ENCODE assay signal across 8 mouse cellular contexts in the genomic region with DNA sequence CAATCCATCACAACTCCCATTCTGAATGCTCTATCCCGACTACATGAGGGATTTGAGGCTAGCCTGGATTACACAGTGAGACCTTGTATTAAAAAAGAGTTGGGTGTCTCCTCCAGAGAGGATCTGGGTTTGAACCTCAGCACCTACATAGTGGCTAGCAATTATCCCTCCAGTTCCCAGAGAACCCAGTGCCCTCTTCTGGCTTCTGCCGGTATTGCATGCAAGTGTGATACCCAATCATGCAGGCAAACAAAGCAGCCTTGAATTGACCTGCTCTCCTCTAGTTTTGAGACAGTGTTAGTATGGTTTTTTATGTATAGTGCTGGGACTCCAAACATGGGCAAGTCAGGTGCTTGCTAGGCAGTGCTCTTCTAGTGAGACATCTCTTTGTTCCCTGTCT. TPM values are rescaled to one million over a fixed set of nuclear protein-coding genes. Genes with fewer than 3 reads are reported as not detected.
DNase-seq lines count a peak whose midpoint lies in the region; ATAC-seq lines count a peak whose summit lies in the region.

No protein-coding gene starts in this region.

- peaks cover 18% of the 10 kb centered on the region for H3K4me1 ChIP-seq in forebrain, embryonic 11.5 days (replicated peaks; ENCODE audit: control insufficient read depth, insufficient read depth, low read length)
- peaks cover 17% of the 10 kb centered on the region for H3K4me1 ChIP-seq in forebrain, embryonic 16.5 days (replicated peaks; ENCODE audit: control insufficient read depth, insufficient read depth, low read length)
- H3K4me1 ChIP-seq in embryonic facial prominence, embryonic 11.5 days (ENCODE audit: control insufficient read depth, insufficient read depth, low read length) = peaks cover 9% of the 10 kb centered on the region
- peaks cover 32% of the 10 kb centered on the region for H3K4me1 ChIP-seq in hindbrain, embryonic 12.5 days
- H3K4me1 ChIP-seq in midbrain, embryonic 14.5 days (ENCODE audit: control insufficient read depth, insufficient read depth, low read length) = peaks cover 14% of the 10 kb centered on the region
- peaks cover 30% of the 10 kb centered on the region for H3K4me1 ChIP-seq in stomach, embryonic 14.5 days (ENCODE audit: control insufficient read depth, insufficient read depth, low read length)

- H3K9me3 ChIP-seq in forebrain, embryonic 11.5 days (ENCODE audit: control insufficient read depth, low read length) = no peaks in the 10 kb centered on the region
- no peaks in the 10 kb centered on the region for H3K9me3 ChIP-seq in forebrain, embryonic 16.5 days (ENCODE audit: control insufficient read depth, low read length)
- no peaks in the 10 kb centered on the region for H3K9me3 ChIP-seq in embryonic facial prominence, embryonic 11.5 days (replicated peaks; ENCODE audit: control insufficient read depth, low read length)
- no peaks in the 10 kb centered on the region for H3K9me3 ChIP-seq in hindbrain, embryonic 12.5 days (replicated peaks)
- no peaks in the 10 kb centered on the region for H3K9me3 ChIP-seq in midbrain, embryonic 14.5 days (ENCODE audit: control insufficient read depth, low read length)
- H3K9me3 ChIP-seq in stomach, embryonic 14.5 days (ENCODE audit: control insufficient read depth, low read depth, low read length) = no peaks in the 10 kb centered on the region

- H3K36me3 ChIP-seq in forebrain, embryonic 11.5 days (ENCODE audit: control insufficient read depth, insufficient read depth, low read length) = no peaks in the 10 kb centered on the region
- no peaks in the 10 kb centered on the region for H3K36me3 ChIP-seq in forebrain, embryonic 16.5 days (ENCODE audit: control insufficient read depth, insufficient read depth)
- H3K36me3 ChIP-seq in embryonic facial prominence, embryonic 11.5 days (replicated peaks; ENCODE audit: control insufficient read depth, insufficient read depth, low read depth, low read length) = no peaks in the 10 kb centered on the region; the same call in 1 of the 2 replicates
- no peaks in the 10 kb centered on the region for H3K36me3 ChIP-seq in hindbrain, embryonic 12.5 days
- no peaks in the 10 kb centered on the region for H3K36me3 ChIP-seq in midbrain, embryonic 14.5 days (ENCODE audit: control insufficient read depth, insufficient read depth, low read length)
- no peaks in the 10 kb centered on the region for H3K36me3 ChIP-seq in stomach, embryonic 14.5 days (ENCODE audit: control insufficient read depth, insufficient read depth, low read length)

- peaks cover under 1% of the 10 kb centered on the region; the same call in 1 of the 2 replicates for H3K27me3 ChIP-seq in forebrain, embryonic 11.5 days (ENCODE audit: control insufficient read depth, insufficient read depth, low read length)
- no peaks in the 10 kb centered on the region for H3K27me3 ChIP-seq in forebrain, embryonic 16.5 days (replicated peaks; ENCODE audit: control insufficient read depth, insufficient read depth, low read length)
- no peaks in the 10 kb centered on the region for H3K27me3 ChIP-seq in embryonic facial prominence, embryonic 11.5 days (ENCODE audit: control insufficient read depth, insufficient read depth, low read length)
- peaks cover 5% of the 10 kb centered on the region; the same call in 1 of the 2 replicates for H3K27me3 ChIP-seq in hindbrain, embryonic 12.5 days
- H3K27me3 ChIP-seq in midbrain, embryonic 14.5 days (ENCODE audit: control insufficient read depth, insufficient read depth, low read length) = no peaks in the 10 kb centered on the region; the same call in 1 of the 2 replicates
- no peaks in the 10 kb centered on the region for H3K27me3 ChIP-seq in stomach, embryonic 14.5 days (ENCODE audit: control insufficient read depth, insufficient read depth, low read length)

- 12% methylated on average over 2 of the region's 2 CpGs for WGBS in forebrain, embryonic 11.5 days
- WGBS in forebrain, embryonic 16.5 days = 10% methylated on average over 2 of the region's 2 CpGs
- WGBS in embryonic facial prominence, embryonic 11.5 days = 13% methylated on average over 2 of the region's 2 CpGs
- WGBS in hindbrain, embryonic 12.5 days = 18% methylated on average over 2 of the region's 2 CpGs
- WGBS in midbrain, embryonic 14.5 days = 10% methylated on average over 2 of the region's 2 CpGs
- 19% methylated on average over 2 of the region's 2 CpGs for WGBS in stomach, embryonic 14.5 days

- no peak overlapping the region for H3K4me2 ChIP-seq in forebrain, embryonic 11.5 days (ENCODE audit: low read depth, low read length, severe bottlenecking)
- no peak overlapping the region for H3K4me2 ChIP-seq in forebrain, embryonic 16.5 days (ENCODE audit: low read length)
- no peak overlapping the region for H3K4me2 ChIP-seq in embryonic facial prominence, embryonic 11.5 days (ENCODE audit: low read depth, low read length)
- 0 out of 2 replicates have a peak overlapping the region, but pooled peaks have one; percentile 77 for H3K4me2 ChIP-seq in hindbrain, embryonic 12.5 days (replicated peaks)
- no peak overlapping the region for H3K4me2 ChIP-seq in midbrain, embryonic 14.5 days (ENCODE audit: low read length)
- H3K4me2 ChIP-seq in stomach, embryonic 14.5 days (replicated peaks; ENCODE audit: low read depth, low read length) = peak overlapping the region; percentile 70

- no peak for ATAC-seq in forebrain, embryonic 11.5 days (replicated peaks; ENCODE audit: low FRiP score)
- no peak for ATAC-seq in forebrain, embryonic 16.5 days
- ATAC-seq in embryonic facial prominence, embryonic 11.5 days (replicated peaks; ENCODE audit: insufficient number of reproducible peaks, low FRiP score, low TSS enrichment, low read depth) = no peak
- no peak for ATAC-seq in hindbrain, embryonic 12.5 days (ENCODE audit: low FRiP score)
- ATAC-seq in midbrain, embryonic 14.5 days (ENCODE audit: low FRiP score, low TSS enrichment) = no peak
- no peak for ATAC-seq in stomach, embryonic 14.5 days (ENCODE audit: insufficient number of reproducible peaks, insufficient read depth, low FRiP score, low read depth)

- intact Hi-C loops in left cerebral cortex, postnatal 14 days (cut with DNase I) = no loop called here

- DNase-seq in forebrain, embryonic 11.5 days (ENCODE audit: low spot score) = peak; percentile 87
- DNase-seq in adrenal gland, adult 18-20 months (ENCODE audit: low spot score in 2 of 2) = peak; percentile 69 to 81
- DNase-seq in embryonic facial prominence, embryonic 11.5 days (ENCODE audit: low spot score) = peak; percentile 80
- DNase-seq in left cerebral cortex, postnatal 14 days (ENCODE audit: low spot score in 2 of 2) = peak; percentile 62 to 68
- DNase-seq in midbrain, embryonic 14.5 days = peak; percentile 77

- no peak overlapping the region for H3K9ac ChIP-seq in forebrain, embryonic 11.5 days (ENCODE audit: low read length)
- H3K9ac ChIP-seq in forebrain, embryonic 16.5 days (replicated peaks; ENCODE audit: low read depth, low read length) = no peak overlapping the region
- no peak overlapping the region for H3K9ac ChIP-seq in embryonic facial prominence, embryonic 11.5 days (replicated peaks; ENCODE audit: low read length)
- no peak overlapping the region for H3K9ac ChIP-seq in hindbrain, embryonic 12.5 days
- H3K9ac ChIP-seq in midbrain, embryonic 14.5 days (replicated peaks; ENCODE audit: low read length) = no peak overlapping the region
- no peak overlapping the region for H3K9ac ChIP-seq in stomach, embryonic 14.5 days (replicated peaks; ENCODE audit: low read depth, low read length)

- H3K4me3 ChIP-seq in forebrain, embryonic 11.5 days (ENCODE audit: low read depth, low read length) = no peak overlapping the region
- no peak overlapping the region for H3K4me3 ChIP-seq in forebrain, embryonic 16.5 days (replicated peaks; ENCODE audit: low read length)
- no peak overlapping the region for H3K4me3 ChIP-seq in embryonic facial prominence, embryonic 11.5 days (ENCODE audit: low read depth, low read length)
- H3K4me3 ChIP-seq in hindbrain, embryonic 12.5 days = no peak overlapping the region
- no peak overlapping the region for H3K4me3 ChIP-seq in midbrain, embryonic 14.5 days (replicated peaks; ENCODE audit: low read depth, low read length)
- H3K4me3 ChIP-seq in stomach, embryonic 14.5 days (ENCODE audit: low read depth, low read length) = 0 out of 2 replicates have a peak overlapping the region, but pooled peaks have one; percentile 45

- H3K27ac ChIP-seq in forebrain, embryonic 11.5 days (ENCODE audit: low read depth, low read length) = no peak overlapping the region
- no peak overlapping the region for H3K27ac ChIP-seq in forebrain, embryonic 16.5 days (ENCODE audit: low read length)
- no peak overlapping the region for H3K27ac ChIP-seq in embryonic facial prominence, embryonic 11.5 days (replicated peaks; ENCODE audit: low read depth, low read length)
- H3K27ac ChIP-seq in hindbrain, embryonic 12.5 days = no peak overlapping the region; the same call in 1 of the 2 replicates
- H3K27ac ChIP-seq in midbrain, embryonic 14.5 days (replicated peaks; ENCODE audit: low read depth, low read length) = no peak overlapping the region
- H3K27ac ChIP-seq in stomach, embryonic 14.5 days (ENCODE audit: low read length) = no peak overlapping the region

RNA-seq across cellular contexts. Expression of gene Tcf19, which starts 2.7 kb away (rescaled TPM):
- polyA plus RNA-seq in forebrain, embryonic 11.5 days (2014; fragmentation: Nextera tagmentation; extraction: Ambion mirVana) = 58.4 and 59.4 TPM in 2 replicates
- polyA plus RNA-seq in forebrain, embryonic 16.5 days (2015; fragmentation: Nextera tagmentation; extraction: Ambion mirVana) = 31.8 and 34.2 TPM in 2 replicates
- total RNA-seq in adrenal gland, adult 18-20 months (2021) = 1 to 10 TPM; 3.0 to 3.7 TPM
- 59.0 and 62.2 TPM in 2 replicates for polyA plus RNA-seq in embryonic facial prominence, embryonic 11.5 days (2014; fragmentation: Nextera tagmentation; extraction: Ambion mirVana)
- polyA plus RNA-seq in hindbrain, embryonic 12.5 days (2016; fragmentation: Nextera tagmentation; extraction: Ambion mirVana) = 37.3 and 37.6 TPM in 2 replicates
- 1 to 10 TPM; 8.6 to 9.5 TPM for total RNA-seq in left cerebral cortex, postnatal 14 days (2021)
- 8.9 and 15.5 TPM in 2 replicates for polyA plus RNA-seq in midbrain, embryonic 14.5 days (2014; fragmentation: Nextera tagmentation; extraction: Ambion mirVana)
- 87.4 and 90.1 TPM in 2 replicates for polyA plus RNA-seq in stomach, embryonic 14.5 days (2014; fragmentation: Nextera tagmentation; extraction: Ambion mirVana)

RNA-seq across cellular contexts. Expression of gene Cchcr1, which starts 3.0 kb away (rescaled TPM):
- 17.7 and 18.2 TPM in 2 replicates for polyA plus RNA-seq in forebrain, embryonic 11.5 days (2014; fragmentation: Nextera tagmentation; extraction: Ambion mirVana)
- 8.8 and 9.0 TPM in 2 replicates for polyA plus RNA-seq in forebrain, embryonic 16.5 days (2015; fragmentation: Nextera tagmentation; extraction: Ambion mirVana)
- 1 to 10 TPM; 6.3 to 6.7 TPM for total RNA-seq in adrenal gland, adult 18-20 months (2021)
- polyA plus RNA-seq in embryonic facial prominence, embryonic 11.5 days (2014; fragmentation: Nextera tagmentation; extraction: Ambion mirVana) = 11.4 and 11.8 TPM in 2 replicates
- 14.8 and 15.2 TPM in 2 replicates for polyA plus RNA-seq in hindbrain, embryonic 12.5 days (2016; fragmentation: Nextera tagmentation; extraction: Ambion mirVana)
- 1 to 10 TPM; 8.1 to 9.1 TPM for total RNA-seq in left cerebral cortex, postnatal 14 days (2021)
- 1.6 and 3.4 TPM in 2 replicates for polyA plus RNA-seq in midbrain, embryonic 14.5 days (2014; fragmentation: Nextera tagmentation; extraction: Ambion mirVana)
- polyA plus RNA-seq in stomach, embryonic 14.5 days (2014; fragmentation: Nextera tagmentation; extraction: Ambion mirVana) = 16.7 and 19.0 TPM in 2 replicates

RNA-seq across cellular contexts. Expression of gene Pou5f1, which starts 8.1 kb away (rescaled TPM):
- polyA plus RNA-seq in forebrain, embryonic 11.5 days (2014; fragmentation: Nextera tagmentation; extraction: Ambion mirVana) = not detected in 2 replicates
- not detected in 2 replicates for polyA plus RNA-seq in forebrain, embryonic 16.5 days (2015; fragmentation: Nextera tagmentation; extraction: Ambion mirVana)
- total RNA-seq in adrenal gland, adult 18-20 months (2021) = under 1 TPM in 1 of 2 experiments, not detected in 1; 0.23 TPM
- 0.15 TPM in 1 of 2 replicates, not detected in the other for polyA plus RNA-seq in embryonic facial prominence, embryonic 11.5 days (2014; fragmentation: Nextera tagmentation; extraction: Ambion mirVana)
- polyA plus RNA-seq in hindbrain, embryonic 12.5 days (2016; fragmentation: Nextera tagmentation; extraction: Ambion mirVana) = not detected in 2 replicates
- under 1 TPM in 1 of 2 experiments, not detected in 1; 0.25 TPM for total RNA-seq in left cerebral cortex, postnatal 14 days (2021)
- not detected in 2 replicates for polyA plus RNA-seq in midbrain, embryonic 14.5 days (2014; fragmentation: Nextera tagmentation; extraction: Ambion mirVana)
- 0.17 TPM in 1 of 2 replicates, not detected in the other for polyA plus RNA-seq in stomach, embryonic 14.5 days (2014; fragmentation: Nextera tagmentation; extraction: Ambion mirVana)

RNA-seq across cellular contexts. Expression of gene Psors1c2, which starts 19.1 kb away (rescaled TPM):
- polyA plus RNA-seq in forebrain, embryonic 11.5 days (2014; fragmentation: Nextera tagmentation; extraction: Ambion mirVana) = 1.3 and 1.4 TPM in 2 replicates
- 1.4 and 1.7 TPM in 2 replicates for polyA plus RNA-seq in forebrain, embryonic 16.5 days (2015; fragmentation: Nextera tagmentation; extraction: Ambion mirVana)
- total RNA-seq in adrenal gland, adult 18-20 months (2021) = not detected
- polyA plus RNA-seq in embryonic facial prominence, embryonic 11.5 days (2014; fragmentation: Nextera tagmentation; extraction: Ambion mirVana) = 0.60 and 1.0 TPM in 2 replicates
- polyA plus RNA-seq in hindbrain, embryonic 12.5 days (2016; fragmentation: Nextera tagmentation; extraction: Ambion mirVana) = 1.1 and 1.2 TPM in 2 replicates
- under 1 TPM; 0.55 to 0.72 TPM for total RNA-seq in left cerebral cortex, postnatal 14 days (2021)
- polyA plus RNA-seq in midbrain, embryonic 14.5 days (2014; fragmentation: Nextera tagmentation; extraction: Ambion mirVana) = 0.54 and 0.61 TPM in 2 replicates
- 0.81 and 1.1 TPM in 2 replicates for polyA plus RNA-seq in stomach, embryonic 14.5 days (2014; fragmentation: Nextera tagmentation; extraction: Ambion mirVana)

RNA-seq across cellular contexts. Expression of gene Cdsn, which starts 38.0 kb away (rescaled TPM):
- not detected in 2 replicates for polyA plus RNA-seq in forebrain, embryonic 11.5 days (2014; fragmentation: Nextera tagmentation; extraction: Ambion mirVana)
- polyA plus RNA-seq in forebrain, embryonic 16.5 days (2015; fragmentation: Nextera tagmentation; extraction: Ambion mirVana) = not detected in 2 replicates
- total RNA-seq in adrenal gland, adult 18-20 months (2021) = 1 to 10 TPM in 1 of 2 experiments, under 1 TPM in 1; 0.10 to 7.1 TPM
- polyA plus RNA-seq in embryonic facial prominence, embryonic 11.5 days (2014; fragmentation: Nextera tagmentation; extraction: Ambion mirVana) = not detected in 2 replicates
- 0.08 and 0.20 TPM in 2 replicates for polyA plus RNA-seq in hindbrain, embryonic 12.5 days (2016; fragmentation: Nextera tagmentation; extraction: Ambion mirVana)
- total RNA-seq in left cerebral cortex, postnatal 14 days (2021) = under 1 TPM; 0.68 to 0.79 TPM
- 0.11 TPM in 1 of 2 replicates, not detected in the other for polyA plus RNA-seq in midbrain, embryonic 14.5 days (2014; fragmentation: Nextera tagmentation; extraction: Ambion mirVana)
- polyA plus RNA-seq in stomach, embryonic 14.5 days (2014; fragmentation: Nextera tagmentation; extraction: Ambion mirVana) = 0.17 TPM in 1 of 2 replicates, not detected in the other

Comparison
In these comparisons a context has a peak if more than half of its experiments do, and no peak if none do; other contexts are left out.
1. H3K4me2 ChIP-seq: peak in hindbrain, embryonic 12.5 days (single experiment) and stomach, embryonic 14.5 days (single experiment); none in forebrain, embryonic 11.5 days (single experiment), forebrain, embryonic 16.5 days (single experiment), embryonic facial prominence, embryonic 11.5 days (single experiment) and midbrain, embryonic 14.5 days (single experiment).
2. Peak in every context shown above with its lines, with median percentiles within 50 percentile points of each other: DNase-seq.